Mouse (Mus musculus) A20 (cell line): ENCODE data around the gene Cfap299.
"Not testable (repeated sequence)": the region's sequence is repeated elsewhere in the genome, so short reads cannot be mapped to it uniquely, and the experiment has no call there.

Experiments
- DNase-seq: peaks from one replicate; pipeline ENCODE4 v3.0.0-alpha.2; 2011; ENCODE audit warnings: low read depth, low spot score

The Cfap299 gene

DNA sequence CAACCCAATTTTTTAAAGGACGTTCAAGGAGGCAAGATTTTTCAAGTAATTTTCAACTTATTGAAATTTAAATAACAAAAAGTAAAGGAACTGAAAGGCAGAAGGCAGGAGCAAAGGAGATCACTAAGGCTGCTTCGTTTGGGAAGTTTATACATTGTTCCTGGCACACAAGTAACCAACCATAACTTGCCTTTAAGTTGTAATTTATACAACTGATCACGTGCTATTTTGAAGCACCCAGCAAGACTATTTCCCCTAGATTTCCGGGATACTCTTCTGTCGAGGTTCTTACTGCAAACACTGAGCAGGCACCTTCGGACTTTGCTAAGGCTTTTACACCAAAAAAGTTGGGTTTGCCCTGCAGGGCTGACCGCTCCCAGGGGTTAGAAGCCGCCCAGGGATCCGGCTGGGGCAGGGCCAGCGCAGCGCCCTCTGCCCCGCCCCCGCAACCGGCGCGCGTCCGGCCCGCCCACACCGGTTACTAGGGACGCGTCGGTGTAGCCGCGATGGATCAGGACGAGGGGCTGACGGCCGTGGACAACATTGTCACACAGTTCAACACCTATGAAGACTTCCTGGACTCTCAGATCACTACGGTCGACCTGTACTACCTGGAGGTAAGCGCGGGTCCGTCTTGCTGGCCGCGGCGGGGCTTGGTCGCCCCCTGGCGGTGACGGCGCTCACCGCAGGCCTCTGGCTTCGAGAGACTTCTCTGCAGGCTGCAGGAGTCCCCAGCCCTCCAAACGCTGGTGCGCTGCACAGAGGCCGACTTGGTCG, at the start of gene Cfap299:
TSS of gene Cfap299 (plus strand) at position 457 of the 777 bp plus-strand sequence.
- peak; percentile 59 for DNase-seq

GRCm38 (mm10) chr5:98281993-98282392, 47.1 kb upstream of the Cfap299 start:
- DNase-seq, result no peak

DNA sequence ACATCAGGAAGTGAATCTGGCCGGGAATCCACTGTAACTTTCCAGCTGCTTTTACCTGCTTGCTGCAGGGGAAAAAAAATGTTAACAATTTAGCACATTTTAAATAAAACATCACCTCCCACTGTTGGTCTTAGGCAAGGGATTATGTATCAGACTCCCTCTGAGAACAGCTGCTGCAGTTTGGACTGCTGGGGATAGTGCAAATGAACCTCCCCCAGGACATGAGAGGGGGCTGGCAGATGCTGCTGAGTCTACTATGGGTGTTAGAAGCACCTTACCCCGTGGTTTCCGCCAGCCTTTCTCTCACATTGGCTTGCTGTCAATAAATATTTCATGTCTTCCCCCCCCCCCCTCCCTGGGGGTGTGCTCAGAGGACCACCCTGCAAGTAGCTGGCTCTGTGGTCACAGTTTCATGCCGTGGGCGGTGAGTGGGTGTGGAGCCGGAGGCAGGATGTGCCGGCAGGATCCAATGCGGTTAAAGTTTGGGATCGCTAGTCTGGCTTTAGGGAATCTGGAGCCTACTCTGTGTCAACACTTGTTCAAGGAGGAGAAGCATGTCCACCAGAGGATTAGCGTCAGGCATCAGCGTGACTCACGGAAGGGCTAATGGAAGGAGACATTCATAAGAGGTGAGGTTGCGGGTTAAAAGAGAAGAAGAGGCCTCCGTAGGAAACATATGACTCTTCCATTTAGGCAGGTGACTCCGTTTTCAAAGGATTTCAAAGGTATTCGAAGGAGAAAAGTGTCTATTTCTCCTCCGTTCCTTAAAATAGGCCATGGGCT, 45.2 kb upstream of the Cfap299 start:
- no peak for DNase-seq

GRCm38 (mm10) chr5:98290642-98291041, 38.5 kb upstream of the Cfap299 start:
- DNase-seq, result no peak

DNA sequence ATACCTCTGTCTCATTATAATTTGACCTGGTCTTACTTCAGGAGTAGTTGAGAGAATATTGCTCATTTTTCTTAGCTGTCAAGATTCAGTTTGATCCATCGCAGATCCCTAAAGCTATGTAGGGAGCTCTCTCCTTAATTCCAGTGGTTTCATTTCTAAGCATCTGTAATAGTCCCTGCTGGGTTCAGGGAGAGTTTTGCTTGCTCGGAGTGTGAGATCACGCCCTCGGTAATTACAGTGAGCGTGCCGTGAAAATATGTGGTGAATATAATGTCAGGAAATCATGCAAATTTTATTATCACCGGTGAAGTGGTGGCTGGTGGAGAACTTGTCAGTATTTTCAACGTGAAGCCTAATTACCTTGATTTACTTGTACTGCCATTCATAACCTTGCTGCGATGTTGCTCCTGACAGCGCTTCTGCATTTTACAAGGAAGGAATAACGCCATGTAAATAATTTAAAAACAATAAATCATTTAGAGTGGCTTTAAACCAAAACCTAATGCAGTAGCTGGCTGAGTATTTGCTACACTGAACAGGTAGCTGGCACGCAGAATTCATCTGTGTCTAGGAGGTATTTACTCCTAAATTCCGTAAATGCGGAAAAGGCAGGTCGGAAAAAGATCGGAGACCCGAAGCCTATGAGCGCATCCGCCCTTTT, 36.6 kb upstream of the Cfap299 start:
- no peak for DNase-seq

DNA sequence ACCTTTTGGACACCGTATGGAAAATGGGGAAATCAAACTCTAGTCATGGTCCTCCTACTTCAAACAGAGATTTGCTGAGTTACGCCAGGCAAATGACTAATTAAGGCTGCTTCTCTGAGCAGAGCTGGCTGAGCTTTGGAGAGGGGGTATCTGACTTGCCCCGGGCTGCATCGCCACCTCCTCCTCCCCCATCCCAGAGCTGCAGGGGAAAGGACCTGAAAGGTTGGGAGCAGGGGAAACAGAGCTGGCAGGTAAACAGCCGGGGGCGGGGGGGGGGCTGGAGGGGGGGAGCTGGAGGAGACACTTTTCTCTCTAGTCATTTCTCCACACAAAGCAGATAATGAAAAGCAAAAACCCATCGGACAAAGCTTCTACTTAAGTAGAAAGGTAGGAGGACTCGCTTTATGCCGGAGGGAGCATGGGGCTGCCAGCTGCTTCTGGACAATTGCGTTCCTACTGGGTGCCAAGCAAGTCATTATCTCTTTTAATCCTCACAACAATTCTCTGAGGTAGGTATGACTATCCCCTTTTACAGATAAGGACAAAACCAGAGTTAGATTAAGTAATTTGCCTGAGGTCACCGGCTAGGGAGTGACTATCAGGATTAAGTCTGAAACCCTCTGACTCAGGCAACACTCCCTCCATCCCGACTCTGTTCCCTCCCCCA, 35.9 kb upstream of the Cfap299 start:
- DNase-seq, result no peak

GRCm38 (mm10) chr5:98300079-98300478, 29.0 kb upstream of the Cfap299 start:
- no peak for DNase-seq

- no peak for DNase-seq
These were observed 23.4 kb upstream of the Cfap299 start for GRCm38 (mm10) chr5:98305673-98306072.

DNA sequence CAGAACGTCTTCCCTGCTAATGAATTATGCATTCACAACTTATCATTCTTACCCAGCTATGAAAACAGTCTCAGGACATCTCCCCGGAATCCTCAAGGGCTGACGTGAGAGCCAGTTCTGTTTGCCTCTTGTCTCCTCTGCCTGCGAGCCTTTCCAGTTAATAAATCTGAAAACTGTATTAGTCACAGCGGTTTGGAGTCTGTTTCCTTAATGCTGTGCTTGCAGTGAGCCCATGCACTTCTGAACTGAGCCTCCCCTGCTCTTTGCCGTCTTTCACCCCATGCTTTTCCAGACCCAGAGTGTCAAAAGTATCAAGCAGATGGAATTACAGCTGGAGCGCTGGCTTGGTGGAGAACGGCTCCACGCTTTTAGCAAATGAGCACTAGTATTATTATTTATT, 22.6 kb upstream of the Cfap299 start:
- no peak for DNase-seq

DNA sequence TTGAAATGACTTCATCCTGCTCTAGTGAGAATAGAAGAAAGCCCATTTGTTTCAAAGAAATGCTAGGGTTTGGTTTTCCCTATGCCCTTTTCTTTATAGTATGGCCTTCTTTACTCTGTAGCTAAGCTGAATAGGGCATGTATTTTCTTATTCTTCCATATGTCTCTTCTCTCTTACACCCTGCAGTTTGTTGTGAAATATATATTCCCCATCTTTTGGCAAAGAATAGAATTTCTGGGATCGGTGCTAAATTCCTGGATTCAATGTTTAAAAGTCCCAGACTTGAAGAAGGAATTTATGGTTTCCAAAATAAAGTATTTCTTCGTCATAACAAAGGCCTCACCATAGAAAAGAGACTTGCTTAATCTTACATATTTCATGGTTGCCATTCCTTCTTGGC, 2.5 kb upstream of the Cfap299 start:
- DNase-seq, result no peak

DNA sequence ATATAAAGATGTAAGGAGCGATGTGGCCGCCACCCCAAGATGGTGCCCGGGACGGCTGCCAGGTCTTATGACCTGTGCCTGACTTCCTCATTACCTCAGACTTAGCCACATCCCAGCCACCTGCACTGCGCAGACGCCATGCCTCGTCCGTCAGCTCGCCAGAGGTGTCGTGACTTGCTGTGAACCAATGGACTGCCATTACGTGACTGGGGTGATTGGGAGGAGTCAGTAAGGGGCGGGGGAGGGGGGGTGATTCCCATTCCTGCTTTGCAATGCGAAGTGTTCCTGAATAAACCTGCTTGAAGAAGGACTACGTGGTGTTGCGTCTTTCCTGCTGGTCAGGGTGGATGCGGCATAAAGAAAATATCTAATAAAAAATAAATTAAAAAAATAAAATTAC, 14.6 kb downstream of the Cfap299 start:
- DNase-seq, result not testable (repeated sequence)

DNA sequence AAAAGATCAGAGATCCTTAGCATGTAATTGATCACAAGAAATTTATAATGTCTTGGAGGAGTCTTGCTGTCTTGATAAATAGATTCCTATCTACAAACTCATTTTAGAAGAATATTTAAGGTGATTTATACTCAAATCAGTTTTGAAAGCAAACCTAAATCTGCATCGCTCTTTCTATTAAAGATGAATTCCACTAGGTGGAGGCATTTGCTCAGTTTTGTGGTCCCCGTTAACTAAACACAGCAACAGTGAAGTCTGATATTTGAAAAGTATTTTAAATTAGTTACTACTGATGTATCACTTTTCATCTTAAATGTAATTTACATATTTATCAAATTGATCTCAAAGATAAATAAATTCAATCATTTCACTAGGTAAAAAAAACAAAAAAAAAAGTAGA, 15.5 kb downstream of the Cfap299 start:
- no peak for DNase-seq

DNA sequence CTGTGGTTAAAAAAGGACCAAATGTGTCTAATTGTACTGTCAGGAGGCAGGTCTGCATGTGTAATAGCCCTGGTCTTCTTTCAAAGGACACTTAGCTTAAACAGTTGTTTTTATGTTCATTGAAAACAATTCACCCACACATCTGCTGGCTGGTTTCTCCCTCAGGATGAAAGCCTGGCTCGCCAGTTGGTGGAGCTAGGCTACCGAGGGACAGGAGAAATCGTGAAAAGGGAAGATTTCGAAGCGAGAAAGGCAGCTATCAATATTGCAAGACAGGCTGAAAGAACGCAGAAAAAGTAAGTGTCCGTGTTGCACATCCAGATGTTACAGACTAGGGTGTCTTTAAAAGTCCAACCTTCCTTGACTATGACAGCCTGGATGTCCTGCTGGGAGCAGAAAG, 17.0 kb downstream of the Cfap299 start:
- no peak for DNase-seq

- peak; percentile 15 for DNase-seq
These were observed 19.5 kb downstream of the Cfap299 start for GRCm38 (mm10) chr5:98348605-98349004.

DNA sequence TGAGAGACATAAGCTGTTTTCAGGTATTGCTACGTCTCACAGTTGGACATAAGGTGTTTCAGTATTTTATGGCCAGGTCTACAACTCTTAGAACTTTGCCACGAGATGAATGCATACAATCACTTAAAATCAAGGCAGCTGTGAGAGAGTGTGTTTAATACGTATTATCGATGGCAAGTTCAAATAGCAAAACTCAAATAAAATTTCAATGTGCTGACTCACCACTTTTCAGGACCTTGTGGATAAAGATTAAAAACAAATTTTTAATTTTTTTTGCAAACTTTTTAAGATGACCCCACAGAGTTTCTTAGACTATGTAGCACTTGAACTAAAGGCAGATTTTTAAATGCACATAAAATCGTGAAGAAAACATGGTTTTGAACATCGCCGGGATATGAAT, 30.8 kb downstream of the Cfap299 start:
- no peak for DNase-seq

DNA sequence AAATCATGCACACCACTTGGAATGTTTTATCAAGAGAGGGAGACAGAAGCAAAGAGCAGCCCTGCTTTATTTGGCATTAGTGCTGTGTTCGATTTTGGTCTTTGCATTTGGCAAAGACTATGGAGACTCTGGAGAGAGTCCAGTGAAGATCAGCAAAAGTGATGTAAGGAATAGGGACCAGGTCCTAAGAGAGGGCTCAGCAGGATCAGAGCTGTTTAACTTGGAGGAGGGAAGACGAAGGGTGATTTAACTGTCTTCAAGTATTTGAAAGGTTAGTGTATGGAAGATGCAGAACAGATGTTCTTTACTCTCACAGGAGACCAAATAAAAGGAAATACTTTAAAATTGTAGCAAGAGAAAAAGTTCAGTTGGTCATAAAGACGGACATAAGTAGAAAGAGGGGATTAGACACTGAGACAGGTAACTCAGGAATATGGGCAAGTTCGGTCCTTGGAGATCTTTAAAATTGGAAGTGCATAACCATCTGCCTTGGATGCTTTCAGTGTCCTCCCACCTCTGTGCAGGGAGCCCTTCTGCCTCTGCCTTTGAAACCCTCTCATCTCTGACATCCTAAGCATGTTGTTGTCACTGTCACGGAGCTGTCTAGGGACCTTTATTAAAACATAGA, 31.8 kb downstream of the Cfap299 start:
- DNase-seq, result no peak

DNA sequence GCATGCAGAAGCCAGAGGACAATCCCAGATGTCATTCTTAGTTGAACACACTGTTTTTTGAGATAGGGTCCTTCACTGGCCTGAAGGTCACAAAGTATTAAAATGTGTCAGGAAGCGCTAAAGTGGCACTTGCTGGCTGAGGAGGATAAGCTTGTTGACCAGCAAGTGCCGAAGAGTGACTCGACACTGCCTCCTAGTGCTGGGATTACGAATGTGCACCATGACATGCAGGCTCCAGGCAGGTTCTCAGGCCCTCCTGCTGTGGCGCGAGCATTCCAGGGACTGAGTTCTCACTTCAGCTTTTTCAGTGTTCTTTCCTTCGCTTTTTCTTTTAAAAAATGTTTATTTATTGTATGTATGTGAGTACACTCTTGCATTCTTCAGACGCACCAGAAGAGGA, 34.3 kb downstream of the Cfap299 start:
- DNase-seq, result no peak

GRCm38 (mm10) chr5:98365340-98365739, 36.2 kb downstream of the Cfap299 start:
- DNase-seq, result no peak

- no peak for DNase-seq
These were observed 39.7 kb downstream of the Cfap299 start for GRCm38 (mm10) chr5:98368822-98369221.

DNA sequence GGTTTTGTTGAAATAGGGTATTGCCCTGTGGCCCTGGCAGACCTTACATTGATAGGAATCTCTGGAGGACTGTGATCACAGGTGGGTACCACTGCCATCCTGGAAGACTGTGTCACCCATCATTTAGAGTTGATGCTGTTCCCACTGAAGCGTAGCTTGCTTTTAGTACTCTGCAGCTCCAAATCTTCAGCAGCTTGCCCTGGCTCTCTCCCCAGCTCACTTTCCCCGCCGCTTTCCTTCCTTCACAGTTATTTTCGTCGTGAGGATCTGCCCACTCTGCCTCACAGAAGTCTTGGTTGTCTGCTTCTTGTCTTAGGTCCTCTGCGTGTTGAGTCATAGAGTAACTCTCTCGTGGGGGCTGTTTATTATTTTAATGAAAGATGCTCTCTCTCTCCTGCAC, 40.3 kb downstream of the Cfap299 start:
- DNase-seq, result no peak

- DNase-seq, result no peak
These were observed 47.1 kb downstream of the Cfap299 start for GRCm38 (mm10) chr5:98376058-98376798.
